Mouse (Mus musculus) frontal cortex, postnatal 10 days (tissue): Measurements from ENCODE around the gene Scn3b.

Experiments used
- DNase-seq, 2 experiments: peaks; one replicate each; pipeline ENCODE4 v3.0.0; 2022; ENCODE audit warnings: low spot score in 2 of 2, mixed read lengths in 1 of 2

Gene Scn3b

DNA sequence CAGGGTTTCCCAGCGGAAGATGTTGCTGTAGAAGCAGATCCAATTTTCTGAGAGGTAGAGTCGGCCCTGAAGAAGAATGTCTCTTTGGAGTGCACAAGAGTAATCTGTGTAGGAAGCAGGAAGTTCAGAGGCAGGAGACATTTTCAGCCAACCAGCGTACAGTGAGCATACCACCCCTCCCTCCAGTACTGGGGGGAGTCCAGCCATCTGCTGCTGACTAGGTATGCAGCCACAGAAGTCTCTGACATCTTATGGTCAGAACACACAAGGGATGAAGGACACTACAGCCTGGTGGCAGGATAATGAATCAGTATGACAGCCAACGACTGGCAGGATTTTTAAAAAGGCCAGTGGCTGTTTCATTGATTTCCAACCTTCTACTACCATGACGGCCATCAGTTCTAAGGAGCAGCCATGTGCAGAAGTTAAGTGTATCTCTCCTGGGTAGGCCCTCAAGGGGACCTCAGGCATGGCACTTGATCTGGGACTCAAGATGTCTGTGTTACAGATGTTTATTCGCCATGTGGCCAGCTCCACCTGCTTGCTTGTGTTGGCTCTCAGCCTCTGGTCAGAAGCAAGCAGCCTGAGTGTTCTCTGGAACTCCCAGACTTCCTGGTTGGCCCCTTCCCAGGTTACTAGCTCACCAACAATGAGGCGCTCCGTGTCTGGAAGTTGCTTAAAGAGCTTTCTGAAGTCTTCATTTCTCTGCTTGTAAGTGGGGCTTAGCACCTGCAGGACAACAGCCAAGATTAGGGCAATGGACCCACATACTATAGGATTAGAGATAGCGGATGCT lies 48.0 kb downstream of the Scn3b start:
- no peak for DNase-seq

DNA sequence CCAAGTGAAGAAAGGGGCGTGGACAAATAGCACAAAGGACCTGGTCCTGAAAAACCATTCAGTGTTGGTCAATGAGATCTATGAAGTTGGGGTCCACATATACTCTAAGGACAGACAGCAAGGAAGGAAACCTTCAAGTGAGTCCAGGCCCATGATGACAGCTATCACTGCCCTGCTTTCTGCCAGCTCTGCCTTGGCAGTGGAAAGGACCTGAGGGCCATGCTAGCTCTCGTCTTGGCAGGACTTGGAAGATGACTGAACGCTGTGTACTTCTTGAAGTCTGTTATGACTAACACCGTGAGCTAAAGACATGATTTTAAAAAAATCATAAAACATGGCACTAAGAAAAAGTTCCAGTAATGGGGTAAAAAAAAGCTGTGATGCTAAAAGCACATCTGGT lies 48.7 kb downstream of the Scn3b start:
- no peak for DNase-seq

DNA sequence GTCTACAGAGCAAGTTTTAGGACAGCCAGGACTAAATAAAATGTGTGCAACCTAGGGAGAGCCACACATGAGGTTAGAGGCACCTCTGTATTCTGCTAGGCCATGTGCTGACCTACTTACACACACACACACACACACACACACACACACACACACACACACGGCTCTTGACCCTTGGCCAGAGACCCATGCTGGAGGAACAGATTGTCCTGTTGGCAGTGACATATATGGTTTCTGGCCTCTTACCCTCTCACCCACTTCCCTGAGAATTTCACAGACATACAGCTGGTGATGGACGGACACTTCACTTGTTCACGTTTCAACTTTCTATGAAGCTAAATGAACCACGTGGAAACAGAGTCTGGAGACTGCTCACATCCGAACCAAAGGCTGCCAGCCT lies 49.8 kb downstream of the Scn3b start:
- no peak for DNase-seq

GRCm38 (mm10) chr9:40320405-40320804 lies 51.4 kb downstream of the Scn3b start:
- no peak for DNase-seq

GRCm38 (mm10) chr9:40320879-40321667 lies 52.1 kb downstream of the Scn3b start:
- peak; percentile 37 to 70 for DNase-seq

DNA sequence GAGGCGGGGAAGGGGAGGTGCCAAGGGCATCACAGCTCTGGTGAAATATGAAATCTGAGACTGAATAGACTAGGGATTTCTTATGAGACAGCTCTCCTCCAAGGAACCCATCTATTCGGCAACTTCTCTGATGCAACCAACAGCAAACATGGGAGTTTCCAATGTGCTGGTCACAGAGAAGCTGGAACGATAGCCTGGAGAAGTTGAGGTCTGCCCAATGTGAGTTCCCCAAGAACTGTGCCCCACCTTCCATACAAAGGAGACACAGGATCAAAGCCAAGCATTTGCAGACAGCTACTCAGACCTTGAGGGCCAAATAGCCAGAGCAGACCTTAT lies 52.6 kb downstream of the Scn3b start:
- no peak for DNase-seq

DNA sequence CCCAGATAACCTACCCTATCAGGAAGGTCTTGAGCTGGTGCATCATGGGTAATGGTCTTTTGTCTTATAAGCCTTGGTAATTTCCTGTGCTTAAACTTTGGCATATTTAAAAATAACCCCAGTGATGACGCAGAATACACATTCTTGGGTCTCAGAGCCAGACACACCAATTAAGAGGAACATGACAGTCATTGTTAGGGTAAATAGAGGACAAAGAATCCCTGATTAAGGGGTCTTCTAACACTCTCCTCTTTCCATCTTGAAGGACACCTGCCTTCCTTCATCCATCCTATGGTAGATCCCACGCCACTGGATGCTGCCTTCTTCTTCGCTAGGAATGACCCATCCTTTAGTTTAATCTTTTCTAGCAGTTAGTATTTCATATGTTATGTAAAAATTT lies 53.4 kb downstream of the Scn3b start:
- no peak for DNase-seq

DNA sequence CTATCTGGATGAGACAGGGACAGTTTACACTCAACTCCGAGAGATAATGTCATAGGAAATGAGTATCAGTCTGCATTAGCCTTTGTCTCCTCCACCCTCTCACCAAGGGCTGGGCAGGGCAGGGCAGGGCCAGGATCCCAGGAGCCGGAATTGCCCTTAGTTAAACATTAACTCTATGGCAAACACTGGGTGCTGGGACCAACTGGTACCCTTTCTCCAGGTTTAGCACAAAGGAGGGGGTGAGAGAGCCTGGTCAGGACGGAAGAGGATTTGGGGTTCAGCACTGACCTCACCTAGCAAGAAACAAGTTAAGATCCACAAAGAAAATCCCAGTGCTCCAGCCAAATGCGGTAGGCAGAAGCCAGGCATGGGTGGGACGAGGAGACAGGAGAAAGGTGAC lies 54.2 kb downstream of the Scn3b start:
- no peak for DNase-seq

DNA sequence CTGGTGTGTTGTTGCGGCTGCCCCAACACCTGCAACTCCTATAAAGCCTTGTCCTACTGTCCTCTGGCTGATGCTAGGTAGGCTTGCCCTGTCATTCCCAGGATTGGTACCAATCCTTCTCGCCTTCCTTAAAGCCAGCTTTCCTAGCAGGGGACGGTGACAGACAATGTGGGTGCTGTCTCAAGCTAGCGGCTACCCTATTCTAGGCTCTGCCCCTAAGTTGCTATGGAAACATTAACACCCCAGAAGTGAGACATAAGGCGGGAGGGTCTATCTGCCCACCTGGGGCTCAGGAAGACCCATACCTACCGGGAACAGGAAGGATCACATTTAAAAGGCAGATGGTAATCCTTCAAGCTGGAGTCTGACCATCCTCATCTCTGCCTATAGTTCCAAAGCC lies 54.8 kb downstream of the Scn3b start:
- DNase-seq: no peak

- DNase-seq: no peak
Measured at GRCm38 (mm10) chr9:40324232-40324792, 55.3 kb downstream of the Scn3b start.

DNA sequence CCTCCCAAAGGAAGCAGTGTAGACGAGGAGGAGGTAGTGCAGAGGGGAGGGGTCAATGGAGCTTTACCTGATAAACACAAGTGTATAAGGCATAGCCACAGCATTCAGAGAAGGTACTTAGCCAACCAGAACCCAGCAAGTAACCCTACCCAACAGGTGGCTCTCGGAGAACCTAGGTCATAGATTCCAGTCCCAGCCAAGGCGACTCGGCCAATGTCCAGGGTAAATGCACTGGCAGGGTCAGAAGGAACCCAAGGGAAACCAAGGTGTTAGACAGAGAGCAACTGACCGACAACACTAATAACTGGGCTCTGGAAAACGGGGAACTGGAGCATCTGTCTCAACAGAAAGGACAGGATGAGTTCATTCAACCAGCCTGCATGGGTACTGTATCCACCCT lies 55.8 kb downstream of the Scn3b start:
- DNase-seq: no peak

- DNase-seq: no peak
Measured at GRCm38 (mm10) chr9:40326260-40326915, 57.4 kb downstream of the Scn3b start.

GRCm38 (mm10) chr9:40330609-40331382 lies 61.8 kb downstream of the Scn3b start:
- DNase-seq: peak; percentile 68 to 84

DNA sequence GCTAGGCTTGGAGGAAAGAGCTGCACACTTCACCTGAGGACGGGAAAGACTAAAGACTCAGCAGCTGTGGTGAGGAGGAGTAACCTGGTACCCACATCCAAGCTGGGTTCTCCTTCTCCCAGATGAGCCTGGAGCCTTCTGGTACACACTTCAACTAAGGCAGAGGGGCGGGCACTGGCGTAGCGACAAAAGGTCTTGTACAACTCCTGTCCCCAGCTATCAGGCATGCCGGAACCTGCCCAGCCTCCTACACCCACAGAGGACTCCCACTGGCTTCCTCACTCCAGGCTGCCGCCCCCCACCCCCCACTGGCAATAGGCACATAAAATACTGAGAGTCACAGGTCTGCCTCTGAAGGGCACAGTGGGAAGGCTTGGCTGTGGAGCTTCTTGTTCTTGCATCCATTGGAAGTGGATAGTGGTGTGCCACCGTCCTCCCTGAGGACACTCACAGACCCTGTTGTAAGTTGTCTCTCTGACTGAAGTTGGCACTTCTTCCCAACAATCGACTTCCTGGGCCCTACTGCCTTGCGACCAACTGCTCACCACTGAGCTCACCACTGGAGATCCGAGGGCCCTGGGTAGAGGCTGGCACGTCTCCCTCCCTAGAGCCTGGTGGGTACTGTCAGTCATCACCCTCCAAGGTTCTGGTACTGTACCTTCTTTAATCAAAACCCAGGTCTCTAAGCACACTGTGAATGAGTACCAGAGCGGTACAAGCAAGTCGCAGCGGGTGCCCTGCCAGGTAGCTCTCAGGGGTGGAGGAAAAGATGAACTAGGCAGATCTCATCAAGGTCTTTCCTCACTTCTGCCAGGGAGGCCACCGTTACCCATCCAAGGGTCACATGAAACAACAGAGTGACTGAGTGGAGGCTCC lies 62.6 kb downstream of the Scn3b start:
- DNase-seq: no peak

DNA sequence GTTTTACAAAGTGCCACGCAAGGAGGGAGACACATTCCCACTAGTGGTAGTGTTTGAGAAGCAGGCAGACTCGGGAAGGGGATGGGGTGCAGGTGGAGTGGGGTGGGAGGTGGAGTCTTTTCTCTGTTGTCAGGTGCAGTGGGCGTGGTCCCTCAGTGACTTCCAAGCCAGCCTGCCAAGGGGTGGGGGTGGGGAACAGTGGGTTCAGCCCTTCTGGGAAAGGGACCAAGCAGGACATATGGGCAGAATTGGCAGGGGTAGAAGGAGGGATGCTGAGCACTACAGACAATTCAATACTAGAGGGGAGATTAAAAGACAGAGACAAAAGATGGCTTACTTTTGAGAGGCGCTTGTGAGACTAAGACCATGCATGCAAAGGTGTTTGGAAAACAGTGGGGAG lies 63.3 kb downstream of the Scn3b start:
- DNase-seq: no peak

DNA sequence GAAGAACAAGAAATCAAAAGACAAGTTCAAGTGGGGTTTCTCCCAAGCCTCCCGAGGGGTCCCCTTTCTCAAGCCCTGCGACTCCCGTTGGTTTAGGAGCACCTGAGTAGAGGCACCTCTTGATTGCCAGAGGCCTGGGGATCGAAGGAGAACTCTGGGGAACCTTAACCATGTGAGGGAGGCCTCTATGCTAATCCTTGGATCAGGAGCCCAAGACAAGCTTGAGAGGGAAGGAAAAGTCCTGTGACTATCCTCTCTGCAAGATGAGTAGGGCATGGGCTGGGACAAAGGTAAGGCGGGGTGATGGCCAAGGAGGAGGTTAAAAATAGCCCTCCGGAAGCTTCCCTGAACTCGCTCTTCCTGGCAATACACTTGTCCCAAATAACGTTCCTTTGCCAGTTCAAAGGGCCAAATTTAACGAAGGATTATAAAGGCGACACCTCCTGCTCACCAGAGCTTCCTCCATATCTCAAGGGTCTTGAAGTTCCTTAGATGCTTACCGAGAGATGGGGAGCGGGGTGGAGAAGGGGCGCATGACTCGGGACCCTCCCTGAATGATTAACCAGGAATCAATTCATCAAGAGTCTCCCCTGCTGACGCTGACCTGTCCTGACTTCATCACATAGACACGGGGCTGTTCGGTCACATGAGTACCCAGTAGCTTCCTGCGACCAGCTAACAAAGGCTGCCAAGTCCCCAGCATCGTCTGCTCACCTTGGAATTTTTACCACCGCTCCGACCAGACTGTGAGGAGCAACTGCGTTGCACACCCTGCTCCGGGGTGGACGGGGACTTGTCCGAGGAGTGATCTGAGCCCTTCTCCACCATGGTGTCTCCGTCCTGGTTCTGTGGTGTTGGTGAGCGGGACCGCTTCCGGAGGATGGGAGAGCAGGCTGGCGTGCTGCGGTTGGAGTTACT lies 64.0 kb downstream of the Scn3b start:
- DNase-seq: no peak

GRCm38 (mm10) chr9:40333649-40334396 lies 64.8 kb downstream of the Scn3b start:
- peak in 1 of 2 experiments; percentile 75 for DNase-seq

DNA sequence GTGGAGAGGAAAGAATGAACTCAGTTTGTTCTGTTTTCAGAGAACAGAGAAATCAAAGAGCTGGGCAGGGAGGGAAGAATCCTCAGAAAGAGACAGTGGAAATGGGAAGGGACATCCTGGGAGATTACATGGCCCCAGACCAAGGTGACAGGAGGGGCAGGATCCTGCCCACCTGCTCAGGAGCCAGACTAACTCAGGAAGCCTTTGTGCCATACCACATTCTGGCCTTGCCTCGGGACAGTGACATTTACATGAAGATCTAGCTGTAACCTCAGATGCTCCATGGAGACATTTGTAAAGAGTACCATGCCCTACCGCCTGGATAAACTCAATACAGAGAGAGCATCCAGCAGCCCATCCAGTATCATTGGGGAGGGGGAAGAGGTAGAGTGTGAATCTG lies 65.6 kb downstream of the Scn3b start:
- DNase-seq: no peak

DNA sequence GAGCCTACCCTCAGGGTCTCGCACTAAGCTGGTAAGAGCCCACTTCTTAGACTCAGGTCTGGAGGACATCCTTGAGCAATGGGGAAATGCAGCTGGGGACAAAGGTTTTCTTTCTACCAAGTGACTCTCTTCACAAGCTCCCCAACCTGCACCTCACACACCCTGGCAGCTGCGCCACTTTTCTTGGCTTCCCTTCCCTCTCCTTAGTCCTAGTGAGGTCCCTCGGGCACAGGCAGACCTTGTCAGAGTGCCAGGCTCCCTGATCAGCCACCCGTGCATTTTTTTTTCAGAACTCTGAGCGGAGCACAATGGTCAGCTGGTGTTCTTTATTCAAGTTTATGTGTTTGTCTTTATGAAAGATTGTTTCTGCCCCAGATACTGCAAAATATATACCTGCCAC lies 67.7 kb downstream of the Scn3b start:
- no peak for DNase-seq
